Mouse (Mus musculus) bone marrow macrophage, adult 2 months (primary cell): ENCODE measurements around the gene Syn3.

Experiments used
- CTCF ChIP-seq: IDR thresholded peaks from 2 replicates; pipeline ENCODE4 v1.5.1; 2012; ENCODE audit warnings: low read depth, mild to moderate bottlenecking, low read length, moderate library complexity
- POLR2A ChIP-seq: IDR thresholded peaks from 2 replicates; pipeline ENCODE4 v1.6.1; 2012; ENCODE audit warnings: mild to moderate bottlenecking, low read depth, low read length, borderline replicate concordance

DNA sequence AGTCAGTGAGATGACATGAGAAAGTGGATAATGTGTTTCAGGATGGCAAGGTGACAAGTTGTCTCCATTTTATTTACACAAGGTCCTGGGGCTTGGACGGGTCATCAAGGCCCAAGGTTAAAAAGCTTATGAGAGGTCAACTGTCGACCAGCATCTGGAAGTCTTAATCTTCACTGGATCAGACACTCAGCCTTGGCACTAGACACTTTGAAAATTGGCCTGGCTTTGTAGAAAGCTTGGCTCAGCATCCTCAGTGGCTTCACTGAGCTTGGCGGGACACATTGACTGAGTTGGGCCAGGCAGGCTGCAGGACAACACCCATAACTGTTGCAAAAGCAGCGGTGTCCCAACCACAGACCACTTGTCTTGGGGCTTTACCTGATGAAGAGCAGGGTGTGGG, 286.6 kb downstream of the Syn3 start:
- TF ChIP-seq CTCF (no peak), POLR2A (no peak)
